Mouse (Mus musculus) layer of hippocampus, adult 2 months (tissue): ENCODE measurements around the gene Olfr522. TPM values are rescaled to one million over a fixed set of nuclear protein-coding genes. Genes with fewer than 3 reads are reported as not detected.

ENCODE experiments used
- DNase-seq, 2 experiments: peaks; one replicate each; pipeline ENCODE4 v3.0.0; 2022; ENCODE audit warnings: low spot score in 2 of 2
- H3K27ac ChIP-seq: fragments of 200-600 bp; 2 replicates; pipeline ENCODE4 v1.8.1; 2022
- H3K4me3 ChIP-seq: fragments of 200-600 bp; 2 replicates; pipeline ENCODE4 v1.8.1; 2022; ENCODE audit warnings: mild to moderate bottlenecking
- CTCF ChIP-seq: fragments of 200-600 bp; conservative IDR thresholded peaks from 2 replicates; pipeline ENCODE4 v1.8.1; 2022; ENCODE audit warnings: antibody characterized with exemption, mild to moderate bottlenecking, moderate library complexity
- total RNA-seq, 2 experiments: library from RNA; stranded (reverse); gene quantifications; 2 replicates each; pipeline ENCODE4 v1.2.3; 2021

The Olfr522 gene
- total RNA-seq, 2 experiments from 2014 or later: not detected

DNA sequence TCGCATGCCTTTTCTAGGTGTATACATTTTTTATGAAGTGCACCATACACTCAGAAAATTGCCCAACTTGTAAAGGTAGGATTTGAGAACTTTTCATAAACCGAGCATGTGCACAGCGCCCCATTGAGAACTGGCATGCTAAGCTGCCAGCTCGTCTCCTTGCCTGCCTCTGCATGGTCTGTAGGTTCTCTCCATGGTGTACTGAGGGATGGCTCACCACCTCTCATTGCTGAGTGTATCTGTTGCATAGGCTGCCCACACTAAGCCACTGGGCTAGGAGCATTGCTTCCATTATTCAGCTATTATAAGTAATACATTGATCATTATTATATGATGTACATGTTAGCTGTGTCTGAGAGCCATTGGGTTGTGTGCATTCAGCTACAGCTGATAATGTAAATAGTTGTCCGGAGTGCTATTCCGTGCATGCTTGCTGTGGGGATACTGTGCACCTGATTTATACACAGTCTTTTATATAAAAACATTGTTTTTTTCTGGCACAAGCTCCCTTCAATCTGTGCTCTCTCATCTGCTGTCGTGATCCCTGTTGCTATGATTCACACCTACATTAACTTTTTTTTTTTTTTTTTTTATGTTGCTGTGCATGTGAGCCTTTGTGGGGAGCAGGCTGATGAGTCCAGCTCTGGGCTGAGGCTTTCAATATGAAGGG is 23.3 kb upstream of the Olfr522 start:
- H3K4me3 ChIP-seq: no peak overlapping the region

DNA sequence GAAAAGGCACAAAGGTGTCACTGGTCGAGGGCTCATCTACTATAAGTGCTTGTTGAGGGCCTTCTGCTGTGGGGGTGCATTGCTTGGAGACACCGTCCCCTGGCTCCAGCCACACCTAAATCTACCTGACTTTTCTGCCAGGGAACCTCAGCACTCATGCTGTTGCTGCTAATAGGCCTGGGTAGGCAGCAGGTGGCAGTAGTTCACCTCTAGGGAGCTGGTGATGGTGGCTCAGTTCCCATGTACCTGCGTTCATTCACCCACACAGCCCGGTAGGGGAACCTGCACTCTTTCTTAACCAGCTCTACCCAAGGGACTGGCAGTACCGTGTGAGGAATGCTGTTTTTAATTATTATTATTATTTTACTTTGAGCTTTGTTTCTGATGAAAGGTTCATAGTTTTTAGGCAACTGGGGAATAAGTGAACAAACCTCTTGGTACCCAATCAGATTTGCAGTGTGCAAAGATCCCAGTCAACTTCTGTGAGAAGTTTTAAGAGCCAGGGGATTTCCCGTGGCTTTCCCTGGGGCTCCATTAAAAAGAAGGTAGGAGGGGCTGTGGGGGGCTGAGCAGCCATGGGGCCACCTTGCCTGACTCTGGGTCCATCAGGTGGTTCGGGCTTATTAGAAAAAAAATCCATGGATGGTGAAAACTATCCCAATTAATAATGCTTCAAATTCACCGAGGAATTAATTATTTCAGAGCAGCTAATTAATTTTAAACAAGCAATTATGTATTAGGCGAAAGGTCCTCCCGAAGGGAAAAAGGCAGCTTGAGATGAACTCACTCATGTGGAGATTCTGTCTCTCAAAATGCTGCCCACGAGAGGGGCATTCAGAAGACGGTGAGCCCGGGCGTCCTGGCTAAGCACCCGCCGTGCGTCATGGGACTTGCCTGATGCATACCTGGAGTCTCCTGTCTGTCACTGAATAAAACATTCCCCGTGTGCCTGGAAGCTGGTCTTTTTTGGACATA is 22.4 kb upstream of the Olfr522 start:
- peak overlapping the region; percentile 92 for H3K27ac ChIP-seq

More for the DNA sequence above, 23.3 kb upstream of the Olfr522 start:
- peak overlapping the region; percentile 92 for H3K27ac ChIP-seq
- TF ChIP-seq CTCF: no peak
- peak; percentile 47 to 54 for DNase-seq

DNA sequence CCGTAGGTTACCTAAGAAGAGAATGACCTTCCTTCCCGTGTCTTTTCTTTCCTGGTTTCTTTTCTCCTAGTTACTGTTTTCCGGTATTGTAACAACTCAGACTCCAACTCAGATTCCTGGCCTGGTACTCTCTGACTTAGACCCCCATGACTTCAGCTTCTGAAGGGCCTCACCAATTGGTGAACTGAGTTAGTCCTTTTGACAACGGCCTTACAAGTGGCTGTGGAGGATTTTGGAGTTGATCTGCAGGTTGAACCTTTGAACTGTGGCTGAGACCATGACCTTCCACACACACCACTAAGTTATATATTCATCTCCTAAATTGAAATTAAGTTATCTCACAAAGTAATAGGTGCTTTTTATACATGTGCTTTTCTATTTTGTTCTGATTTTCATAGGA is 19.6 kb upstream of the Olfr522 start:
- no peak for DNase-seq
- H3K4me3 ChIP-seq: no peak overlapping the region
- no peak for TF ChIP-seq CTCF
- no peak overlapping the region for H3K27ac ChIP-seq

More for the DNA sequence above, 22.4 kb upstream of the Olfr522 start:
- TF ChIP-seq CTCF: peak; percentile 78
- peak; percentile 47 to 55 for DNase-seq
- H3K4me3 ChIP-seq: no peak overlapping the region

DNA sequence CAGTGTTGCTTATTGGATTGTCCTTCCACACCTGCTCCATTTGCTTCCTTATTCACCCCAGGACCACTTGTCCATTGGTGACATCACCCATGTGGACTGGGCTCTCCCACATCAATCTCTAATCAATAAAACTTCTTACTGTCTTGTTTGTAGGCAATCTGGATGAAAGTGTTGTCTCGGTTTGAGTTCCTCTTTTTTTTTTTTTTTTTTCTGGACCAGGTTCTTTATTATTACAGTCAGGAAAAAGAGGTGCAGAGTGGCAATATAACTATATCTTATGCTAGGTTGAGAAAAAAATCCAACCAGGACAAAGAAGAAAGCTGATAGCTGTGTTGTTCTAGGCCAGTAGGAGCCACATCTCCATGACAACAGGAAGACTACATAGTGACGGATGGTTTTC is 16.1 kb upstream of the Olfr522 start:
- 0 out of 2 replicates have a peak, but pooled peaks have one; percentile 5 for TF ChIP-seq CTCF

DNA sequence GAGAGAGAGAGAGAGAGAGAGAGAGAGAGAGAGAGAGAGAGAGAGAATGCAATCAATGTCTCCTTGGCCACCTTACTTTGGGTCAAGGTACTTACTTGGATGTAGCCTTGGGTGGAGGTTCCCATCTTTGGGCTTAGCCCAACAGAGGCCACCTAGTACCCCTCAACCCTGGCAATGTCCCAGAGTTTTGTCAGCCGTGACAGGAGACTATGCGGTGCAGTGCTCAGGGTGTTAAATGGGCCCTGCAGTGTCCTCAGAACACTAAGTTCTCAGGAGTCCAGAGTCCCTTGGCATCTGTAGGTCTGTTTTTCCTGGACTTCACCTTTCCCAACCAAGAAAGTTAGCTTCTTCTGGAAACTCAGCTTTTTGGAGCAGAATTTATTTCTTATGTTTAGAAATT is 14.6 kb upstream of the Olfr522 start:
- no peak overlapping the region for H3K27ac ChIP-seq
- TF ChIP-seq CTCF: no peak
- no peak for DNase-seq
- H3K4me3 ChIP-seq: no peak overlapping the region

More for the DNA sequence above, 16.1 kb upstream of the Olfr522 start:
- H3K27ac ChIP-seq: no peak overlapping the region
- no peak overlapping the region for H3K4me3 ChIP-seq
- no peak for DNase-seq

DNA sequence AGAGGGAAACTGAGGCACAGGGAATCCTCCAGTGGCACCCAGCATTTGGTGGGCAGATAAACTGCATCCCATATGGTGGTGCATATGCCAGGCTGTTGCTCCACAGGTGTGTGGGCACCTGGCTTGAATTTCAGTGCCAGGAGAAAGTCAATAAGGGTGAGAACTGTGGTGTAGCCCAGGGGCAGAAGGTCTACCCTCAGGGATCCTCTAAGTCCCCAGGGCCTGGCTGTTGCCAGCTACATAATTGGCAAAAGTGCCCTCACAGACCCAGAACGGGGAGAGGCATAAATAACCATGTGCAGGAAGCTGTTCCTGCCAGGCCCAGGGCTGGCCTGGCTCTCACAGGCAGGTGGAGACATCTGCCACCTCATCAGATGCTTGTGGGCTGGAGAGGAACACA is 8.4 kb upstream of the Olfr522 start, which contains the start of gene Olfr523:
Olfr523 (plus strand) TSS at position 282 of the 400 bp plus-strand sequence.
- no peak for DNase-seq
- Histone ChIP-seq H3K27ac (no peak within 1 kb of the TSS), H3K4me3 (no peak within 1 kb of the TSS)
- TF ChIP-seq CTCF: no peak

DNA sequence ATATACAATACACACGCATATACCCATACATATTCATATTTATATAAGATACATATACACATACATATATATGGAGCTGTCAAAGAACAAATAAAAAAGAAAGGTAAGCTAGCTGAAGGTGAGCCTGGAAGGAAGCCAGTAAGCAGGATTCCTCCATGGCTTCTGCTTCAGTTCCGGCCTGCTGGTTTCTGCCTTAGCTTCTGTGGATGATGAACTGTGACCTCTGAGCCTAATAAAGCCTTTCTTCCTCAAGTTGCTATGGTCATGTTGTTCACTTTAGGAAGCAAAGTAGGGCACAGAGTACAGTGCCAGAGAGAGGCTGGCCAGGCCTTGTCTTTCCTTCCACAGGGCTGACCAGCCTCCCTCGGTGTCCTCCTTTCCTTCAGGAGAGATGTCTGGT is 6.3 kb upstream of the Olfr522 start:
- Histone ChIP-seq H3K4me3 (no peak overlapping the region), H3K27ac (no peak overlapping the region)
- no peak for TF ChIP-seq CTCF
- DNase-seq: no peak

DNA sequence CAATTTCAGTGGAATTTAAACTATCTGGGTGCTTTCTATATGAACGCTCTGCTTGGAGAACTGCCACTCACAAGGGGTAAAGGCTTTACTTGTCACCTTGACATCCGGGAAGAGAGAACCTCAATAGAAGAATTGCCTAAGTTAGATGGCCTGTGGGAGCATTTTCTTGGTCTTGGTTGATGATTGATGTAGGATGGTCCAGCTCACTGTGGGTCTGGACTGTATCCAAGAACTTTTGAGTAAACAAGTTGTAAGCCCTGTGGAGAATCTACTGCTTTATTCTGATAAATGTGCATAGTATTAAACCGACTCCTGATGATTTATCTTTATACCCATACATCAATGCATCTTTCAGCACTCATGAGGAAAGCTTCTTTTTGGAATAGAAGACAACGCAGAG is 4.8 kb upstream of the Olfr522 start:
- DNase-seq: no peak
- no peak for TF ChIP-seq CTCF
- no peak overlapping the region for H3K4me3 ChIP-seq
- H3K27ac ChIP-seq: no peak overlapping the region

DNA sequence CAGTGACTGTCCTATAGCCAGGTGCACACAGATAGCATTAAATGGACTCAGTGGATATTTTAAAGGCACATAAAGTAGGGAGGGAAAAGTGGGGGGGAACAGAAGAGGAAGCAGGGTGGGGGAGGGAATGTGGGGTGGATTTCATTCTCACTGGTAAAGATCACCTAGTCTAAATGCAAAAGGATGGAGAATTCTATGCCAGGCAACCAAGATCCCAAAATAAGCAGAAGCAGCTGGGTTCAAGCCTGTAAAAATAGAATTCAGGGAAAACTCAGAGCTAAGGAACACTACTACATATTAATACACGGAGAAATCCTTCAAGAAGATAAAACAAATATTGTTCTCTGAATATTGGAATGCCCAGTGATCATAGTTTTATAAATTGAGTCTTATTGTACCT is 3.4 kb upstream of the Olfr522 start:
- H3K27ac ChIP-seq: peak overlapping the region; percentile 51; the same call in 1 of the 2 replicates
- no peak overlapping the region for H3K4me3 ChIP-seq
- no peak for TF ChIP-seq CTCF
- no peak for DNase-seq

DNA sequence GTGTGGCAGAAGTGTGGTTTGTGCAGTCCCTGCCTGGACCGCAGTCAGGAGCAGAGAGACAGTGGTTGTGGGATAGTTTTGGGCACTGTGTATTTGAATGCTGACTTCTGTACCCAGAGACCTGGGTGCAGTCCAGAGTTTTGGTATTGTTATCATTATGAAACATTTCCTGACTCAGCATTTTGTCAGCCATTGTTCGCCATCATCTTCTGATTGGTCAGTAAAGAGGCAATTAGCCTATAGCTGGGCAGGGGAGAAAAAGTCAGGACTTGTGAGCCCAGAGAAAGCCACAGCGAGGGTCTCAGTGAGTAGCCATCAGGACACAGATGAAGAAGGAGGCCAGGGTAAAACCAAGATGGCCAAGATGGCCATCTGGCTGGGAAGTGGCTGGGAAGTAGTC is 4.2 kb downstream of the Olfr522 start:
- no peak for TF ChIP-seq CTCF
- Histone ChIP-seq H3K4me3 (no peak overlapping the region), H3K27ac (no peak overlapping the region)
- no peak for DNase-seq

DNA sequence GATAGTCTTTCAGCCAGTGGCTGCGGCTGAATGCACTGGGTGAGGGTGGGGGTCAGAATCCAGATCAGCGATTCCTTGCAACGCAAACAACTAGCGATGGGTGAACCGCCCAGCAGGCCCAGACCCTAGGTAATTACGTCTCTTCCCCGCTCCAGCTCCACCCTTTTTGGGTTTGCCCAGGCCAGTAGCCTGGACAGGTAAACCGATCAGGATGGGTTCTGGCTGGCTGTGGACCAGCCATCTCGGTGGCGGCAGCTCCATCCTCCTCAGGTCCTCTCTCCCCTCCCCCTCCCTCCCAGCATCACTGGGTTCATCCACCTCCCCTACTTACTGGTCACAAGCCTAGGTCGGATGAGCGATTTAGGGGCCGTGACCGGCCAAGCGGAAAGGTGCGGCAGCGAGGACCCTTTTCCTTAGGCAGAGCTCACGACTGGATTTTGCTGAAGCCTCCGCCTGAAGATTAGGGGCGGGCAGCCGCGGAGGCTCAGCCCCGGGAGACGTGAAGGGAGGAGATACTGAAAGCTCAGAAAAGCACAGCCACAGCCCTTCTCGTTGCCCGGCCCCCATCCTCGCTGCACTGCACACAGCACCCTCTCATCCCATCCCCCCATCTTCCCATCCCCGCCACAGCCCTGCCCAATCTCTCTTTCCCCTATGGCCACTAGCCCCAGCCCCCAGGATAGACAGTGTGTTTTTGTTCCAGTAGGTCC is 10.2 kb downstream of the Olfr522 start, which contains the start of gene Sprn:
Sprn (minus strand) TSS at position 660 of the 710 bp plus-strand sequence.
- peak within 1 kb of the TSS; percentile 98 for H3K27ac ChIP-seq
- TF ChIP-seq CTCF: no peak
- DNase-seq: peak; percentile 77 to 87
- peak within 1 kb of the TSS; percentile 56 for H3K4me3 ChIP-seq

DNA sequence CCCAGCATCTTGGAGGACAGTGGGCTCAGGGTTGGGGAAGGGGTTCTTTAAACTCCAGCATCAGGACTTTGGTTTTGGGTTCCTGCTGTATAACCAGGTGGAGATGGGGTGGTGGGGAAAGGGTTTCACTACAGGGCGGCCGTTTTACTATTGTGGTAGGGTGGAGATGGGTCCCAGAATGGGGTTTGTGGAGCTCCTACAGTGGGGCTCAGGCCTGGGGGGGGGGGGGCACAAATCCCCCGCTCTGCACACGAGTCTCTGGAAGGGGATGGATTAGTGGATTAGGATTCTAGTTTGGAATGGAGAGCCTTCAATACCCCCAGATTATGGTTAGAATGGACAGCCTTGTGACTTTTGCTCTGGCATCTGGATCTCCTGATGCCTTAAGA is 10.7 kb downstream of the Olfr522 start:
- no peak for TF ChIP-seq CTCF
- peak overlapping the region; percentile 56 for H3K4me3 ChIP-seq
- DNase-seq: no peak
- H3K27ac ChIP-seq: peak overlapping the region; percentile 98

DNA sequence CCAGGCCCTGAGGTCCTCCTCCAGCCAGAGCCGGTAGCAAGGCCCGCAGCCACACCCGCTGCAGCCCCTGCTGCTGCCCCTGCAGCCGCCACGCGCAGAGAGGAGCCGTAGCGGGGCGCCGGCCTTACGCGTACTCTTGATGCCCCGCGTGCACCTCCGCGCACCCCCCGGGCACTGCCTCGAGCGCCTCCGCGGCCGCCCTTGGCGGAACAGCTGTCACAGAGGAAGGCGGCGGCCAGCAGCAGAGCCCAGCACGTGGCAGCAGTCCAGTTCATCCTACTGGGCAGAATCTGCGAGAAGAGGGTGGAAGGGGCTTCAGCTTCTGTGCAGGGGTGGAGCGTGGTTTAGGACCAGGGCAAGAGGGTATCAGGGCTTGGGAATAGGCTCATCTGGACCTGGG is 11.2 kb downstream of the Olfr522 start:
- Histone ChIP-seq H3K4me3 (peak overlapping the region; percentile 56), H3K27ac (peak overlapping the region; percentile 98)
- TF ChIP-seq CTCF: no peak
- DNase-seq: peak in 1 of 2 experiments; percentile 54
